In the genomic region with DNA sequence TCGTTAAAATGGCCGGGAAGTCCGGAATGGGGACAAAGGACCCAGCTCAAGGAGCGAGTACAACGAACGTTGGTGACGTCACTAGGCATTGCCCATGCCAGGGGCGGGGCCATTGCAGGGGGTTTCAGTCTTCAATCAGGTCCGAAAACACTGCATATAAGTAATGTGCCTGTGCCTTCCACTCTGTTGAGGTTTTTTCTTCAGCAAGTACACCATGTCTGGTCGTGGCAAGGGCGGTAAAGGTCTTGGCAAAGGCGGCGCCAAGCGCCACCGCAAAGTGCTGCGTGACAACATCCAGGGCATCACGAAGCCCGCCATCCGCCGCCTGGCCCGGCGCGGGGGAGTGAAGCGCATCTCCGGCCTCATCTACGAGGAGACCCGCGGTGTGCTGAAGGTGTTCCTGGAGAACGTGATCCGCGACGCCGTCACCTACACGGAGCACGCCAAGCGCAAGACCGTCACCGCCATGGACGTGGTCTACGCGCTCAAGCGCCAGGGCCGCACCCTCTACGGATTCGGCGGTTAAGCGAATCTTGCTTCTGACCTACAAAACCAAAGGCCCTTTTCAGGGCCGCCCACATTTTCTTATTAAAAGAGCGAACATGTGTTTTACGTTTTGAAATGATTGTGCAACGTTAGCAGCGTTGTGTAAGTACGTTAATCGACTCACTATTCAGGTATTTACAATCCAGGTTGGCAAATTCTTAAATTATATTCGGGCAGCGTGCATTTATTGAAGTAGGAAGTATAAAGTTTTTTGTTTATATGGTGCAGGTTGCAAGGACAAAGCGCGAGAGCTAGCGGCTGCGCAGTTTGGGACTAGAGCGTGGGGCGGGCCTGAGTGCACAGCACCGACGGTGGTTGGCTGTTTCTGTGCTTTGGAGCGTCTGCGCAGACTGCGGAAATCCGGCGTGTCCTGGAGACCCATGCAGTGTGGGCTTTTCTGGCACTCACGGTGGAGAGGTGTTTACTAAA, we compare ENCODE assay signal across 1 mouse cellular context.
A peak's percentile ranks its signal among the peaks of the same experiment; 100 is the strongest.
TF ChIP-seq lines count a peak whose summit lies in the region.

Gene Hist1h4h (plus strand): TSS at position 150 of the 975 bp plus-strand sequence.

TF ChIP-seq in CH12.LX, 34 proteins besides CTCF, POLR2A, EP300 and RAD21 (continued from another document):
- TF ChIP-seq IRF4 (IDR thresholded peaks at IDR 0.05; ENCODE audit: low read depth, low read length) (peak; percentile 18; the same call in 1 of the 2 replicates), SIN3A (IDR thresholded peaks at IDR 0.05; ENCODE audit: low read length) (peak; percentile 95), BHLHE40 (IDR thresholded peaks at IDR 0.05; ENCODE audit: low read depth, low read length) (peak; percentile 53), CHD1 (IDR thresholded peaks at IDR 0.05; ENCODE audit: low read depth, low read length) (peak; percentile 96), NRF1 (IDR thresholded peaks at IDR 0.05; ENCODE audit: low read depth, low read length) (peak; percentile 87), E2F4 (IDR thresholded peaks at IDR 0.05; ENCODE audit: insufficient replicate concordance, low read depth, low read length) (0 out of 2 replicates have a peak, but pooled peaks have one; percentile 71), SMC3 (IDR thresholded peaks at IDR 0.05; ENCODE audit: low read depth, low read length) (no peak; the same call in 1 of the 2 replicates), ELF1 (IDR thresholded peaks at IDR 0.05; ENCODE audit: low read depth, low read length) (peak; percentile 94), UBTF (IDR thresholded peaks at IDR 0.05; ENCODE audit: low read depth, low read length) (no peak; the same call in 1 of the 2 replicates), GABPA (IDR thresholded peaks at IDR 0.05; ENCODE audit: insufficient replicate concordance, low read depth, low read length) (no peak; the same call in 1 of the 2 replicates), TCF12 (IDR thresholded peaks at IDR 0.05; ENCODE audit: low read depth, low read length) (peak; percentile 89), CHD2 (IDR thresholded peaks at IDR 0.05; ENCODE audit: low read length) (peak; percentile 89), ZKSCAN1 (IDR thresholded peaks at IDR 0.05; ENCODE audit: borderline replicate concordance, low read depth, low read length) (no peak), ZC3H11A (IDR thresholded peaks at IDR 0.05; ENCODE audit: low read depth, low read length) (no peak), ZNF384 (IDR thresholded peaks at IDR 0.05; ENCODE audit: low read depth, low read length) (peak; percentile 81), HCFC1 (IDR thresholded peaks at IDR 0.05; ENCODE audit: low read depth, low read length) (peak; percentile 84), POLR2AphosphoS2 (IDR thresholded peaks at IDR 0.05; ENCODE audit: low read depth, low read length) (peak; percentile 100), JUN (IDR thresholded peaks at IDR 0.05; ENCODE audit: insufficient read depth, low read depth, low read length) (peak; percentile 60)
